Mouse (Mus musculus) midbrain, embryonic 14.5 days (tissue): ENCODE measurements at regions not wholly inside any gene's neighbourhood (a gene's known extent, or its start where the extent isn't known, plus 50 kb on each side); places are given as distances from the start of the nearest gene placed in this dataset.

Experiments
- ATAC-seq: fragments of 200-750 bp; cut with Nextera tagmentation; 2 replicates; pipeline ENCODE4 v1.8.0; 2017; ENCODE audit warnings: moderate number of reproducible peaks, moderate library complexity; ENCODE audit not compliant: low FRiP score, low TSS enrichment
- DNase-seq: peaks from one replicate; pipeline ENCODE4 v3.0.0-alpha.2; 2015
- H3K27ac ChIP-seq: fragments of 300-500 bp; sonication (generic); replicated peaks from 2 replicates; pipeline ENCODE4 v1.5.1; 2014; ENCODE audit warnings: mild to moderate bottlenecking, low read depth, low read length, moderate library complexity
- H3K27me3 ChIP-seq: fragments of 300-500 bp; sonication (generic); 2 replicates; pipeline ENCODE4 v1.6.1; 2014; ENCODE audit warnings: low read length, control low read depth, mixed read lengths; ENCODE audit not compliant: control insufficient read depth, insufficient read depth
- H3K36me3 ChIP-seq: fragments of 300-500 bp; sonication (generic); 2 replicates; pipeline ENCODE4 v1.6.1; 2014; ENCODE audit warnings: low read length, control low read depth; ENCODE audit not compliant: control insufficient read depth, insufficient read depth
- H3K4me1 ChIP-seq: fragments of 300-500 bp; sonication (generic); 2 replicates; pipeline ENCODE4 v1.6.1; 2014; ENCODE audit warnings: mild to moderate bottlenecking, antibody characterized with exemption, low read length, control low read depth; ENCODE audit not compliant: control insufficient read depth, insufficient read depth
- H3K4me2 ChIP-seq: fragments of 300-500 bp; sonication (generic); 2 replicates; pipeline ENCODE4 v1.6.1; 2014; ENCODE audit warnings: mild to moderate bottlenecking, low read length, moderate library complexity
- H3K4me3 ChIP-seq: fragments of 300-500 bp; sonication (generic); replicated peaks from 2 replicates; pipeline ENCODE4 v1.5.1; 2014; ENCODE audit warnings: low read depth, low read length
- H3K9ac ChIP-seq: fragments of 300-500 bp; sonication (generic); replicated peaks from 2 replicates; pipeline ENCODE4 v1.6.1; 2014; ENCODE audit warnings: mild to moderate bottlenecking, low read length, moderate library complexity
- H3K9me3 ChIP-seq: fragments of 300-500 bp; sonication (generic); 2 replicates; pipeline ENCODE4 v1.6.1; 2016; ENCODE audit warnings: low read length, control low read depth, mixed read lengths; ENCODE audit not compliant: control insufficient read depth
- WGBS: fragments of 180-500 bp; shearing (Covaris S2); extraction: QIAGEN DNeasy Blood & Tissue Kit; methylation state at CpG from one replicate; pipeline ENCODE4 v1.1.7; 2014; 5-methylcytosine and 5-hydroxymethylcytosine counted together

GRCm38 (mm10) chr11:112546162-112546561 lies 235.9 kb upstream of the Sox9 start:
- Histone ChIP-seq H3K27me3 (no peaks in the 10 kb centered on the region), H3K9me3 (no peaks in the 10 kb centered on the region), H3K36me3 (no peaks in the 10 kb centered on the region), H3K27ac (no peak overlapping the region), H3K4me1 (peaks cover 10% of the 10 kb centered on the region; the same call in 1 of the 2 replicates), H3K9ac (no peak overlapping the region), H3K4me2 (no peak overlapping the region), H3K4me3 (no peak overlapping the region)
- ATAC-seq = no peak
- DNase-seq = no peak
- WGBS = 72% methylated on average over 5 of the region's 5 CpGs

DNA sequence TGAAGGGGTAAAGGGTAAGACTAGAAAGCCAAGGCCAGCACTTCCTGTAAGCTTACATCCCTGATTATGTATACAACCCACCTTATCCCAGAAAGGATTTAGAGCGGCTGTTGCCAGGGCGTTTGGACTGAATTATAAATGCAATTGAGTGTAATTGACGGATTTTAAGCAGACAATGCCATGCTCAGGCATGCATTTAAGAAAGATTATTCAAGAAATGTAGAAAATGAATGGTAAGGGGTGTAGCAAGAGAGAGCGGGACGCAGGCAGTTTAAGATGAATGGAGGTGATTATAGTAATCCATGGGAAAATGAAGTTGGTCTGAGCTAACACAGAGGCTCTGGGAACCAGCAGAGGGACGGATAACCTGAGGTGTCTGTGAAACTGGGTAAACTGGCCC lies 229.2 kb upstream of the Sox9 start:
- Histone ChIP-seq H3K27ac (no peak overlapping the region), H3K4me2 (no peak overlapping the region), H3K4me3 (no peak overlapping the region), H3K4me1 (peaks cover 3% of the 10 kb centered on the region; the same call in 1 of the 2 replicates), H3K9ac (no peak overlapping the region), H3K36me3 (no peaks in the 10 kb centered on the region), H3K27me3 (no peaks in the 10 kb centered on the region), H3K9me3 (no peaks in the 10 kb centered on the region)
- no peak for ATAC-seq
- peak; percentile 37 for DNase-seq
- WGBS = 11% methylated on average over 6 of the region's 6 CpGs

- Histone ChIP-seq H3K9me3 (no peaks in the 10 kb centered on the region), H3K27ac (no peak overlapping the region), H3K4me2 (no peak overlapping the region), H3K27me3 (no peaks in the 10 kb centered on the region), H3K36me3 (no peaks in the 10 kb centered on the region), H3K9ac (no peak overlapping the region), H3K4me3 (no peak overlapping the region), H3K4me1 (no peaks in the 10 kb centered on the region)
- WGBS = 96% methylated on average over 9 of the region's 9 CpGs
- DNase-seq (no peak), ATAC-seq (no peak)
Measured at GRCm38 (mm10) chr11:112563027-112563426, 219.0 kb upstream of the Sox9 start.

DNA sequence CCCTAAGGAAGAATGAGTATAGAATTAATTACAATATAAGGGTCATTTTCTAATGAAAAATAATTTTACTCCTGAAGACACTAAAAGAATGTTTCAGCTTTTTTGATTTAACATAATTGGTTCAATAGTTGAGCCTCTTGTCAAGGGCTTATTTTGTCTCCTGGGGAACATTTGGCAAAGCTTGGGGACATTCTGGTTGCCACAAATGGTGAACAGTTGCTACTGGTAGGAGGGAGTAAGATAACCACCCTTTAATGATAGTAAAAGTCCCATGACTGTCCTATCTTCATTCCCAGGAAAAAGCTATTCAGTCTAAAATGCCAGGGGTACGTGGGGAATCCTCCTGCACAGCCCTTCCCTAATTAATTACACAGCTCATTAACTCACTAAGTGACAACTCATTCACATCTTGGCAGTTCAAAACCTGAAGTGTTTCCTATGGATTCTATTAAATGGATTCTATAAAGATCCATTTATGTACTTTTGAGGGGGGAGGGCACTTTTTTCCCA lies 217.3 kb upstream of the Sox9 start:
- 14% methylated on average over 1 of the region's 1 CpGs for WGBS
- no peak for ATAC-seq
- Histone ChIP-seq H3K9ac (no peak overlapping the region), H3K27ac (no peak overlapping the region), H3K4me1 (no peaks in the 10 kb centered on the region), H3K4me2 (no peak overlapping the region), H3K4me3 (no peak overlapping the region), H3K9me3 (no peaks in the 10 kb centered on the region), H3K36me3 (no peaks in the 10 kb centered on the region), H3K27me3 (no peaks in the 10 kb centered on the region)
- DNase-seq = no peak

DNA sequence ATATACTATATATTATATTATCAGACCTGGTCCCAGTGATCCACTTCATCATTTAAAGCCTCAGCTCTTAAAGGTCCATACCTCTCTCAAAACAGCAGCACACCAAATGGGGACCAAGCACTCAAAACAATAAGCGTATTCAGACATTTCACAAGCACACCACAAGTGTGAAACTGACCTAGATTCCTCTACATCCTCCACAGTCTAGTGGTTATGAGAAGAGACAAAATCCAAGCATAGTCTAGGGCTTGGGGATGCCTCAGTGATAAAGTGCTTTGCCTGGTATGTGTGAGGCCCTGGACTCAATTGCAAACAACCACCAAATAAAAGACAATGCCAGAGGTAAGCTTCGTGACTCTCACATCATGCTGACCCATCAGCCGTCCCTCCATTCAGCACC lies 216.0 kb upstream of the Sox9 start:
- Histone ChIP-seq H3K4me3 (no peak overlapping the region), H3K9me3 (no peaks in the 10 kb centered on the region), H3K9ac (no peak overlapping the region), H3K27me3 (no peaks in the 10 kb centered on the region), H3K4me1 (no peaks in the 10 kb centered on the region), H3K36me3 (no peaks in the 10 kb centered on the region), H3K4me2 (no peak overlapping the region), H3K27ac (no peak overlapping the region)
- 80% methylated on average over 3 of the region's 3 CpGs for WGBS
- DNase-seq (no peak), ATAC-seq (no peak)

DNA sequence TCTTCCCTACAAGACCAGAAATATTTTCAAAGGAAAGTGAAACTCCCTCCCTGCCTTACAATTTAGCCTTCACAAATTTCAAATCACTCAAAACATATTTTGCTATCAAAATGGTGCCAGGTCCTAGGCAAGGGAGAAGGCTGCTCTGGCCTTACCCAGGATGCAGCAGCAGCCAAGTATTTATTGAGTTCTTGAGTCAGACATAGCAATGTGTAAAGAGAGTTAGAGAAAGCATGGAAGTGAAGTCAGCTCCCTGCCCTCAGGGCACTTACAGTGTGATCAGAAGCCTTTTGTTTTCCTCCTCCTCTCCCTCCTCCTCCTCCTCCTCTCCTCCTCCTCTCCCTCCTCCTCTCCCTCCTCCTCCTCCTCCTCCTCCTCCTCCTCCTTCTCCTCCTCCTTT lies 194.6 kb upstream of the Sox9 start:
- H3K4me3 ChIP-seq = no peak overlapping the region
- ATAC-seq (no peak), DNase-seq (no peak)
- H3K4me2 ChIP-seq = no peak overlapping the region
- no peak overlapping the region for H3K27ac ChIP-seq
- no peaks in the 10 kb centered on the region for H3K9me3 ChIP-seq
- no peak overlapping the region for H3K9ac ChIP-seq
- no peaks in the 10 kb centered on the region for H3K36me3 ChIP-seq
- peaks cover under 1% of the 10 kb centered on the region; the same call in 1 of the 2 replicates for H3K4me1 ChIP-seq
- H3K27me3 ChIP-seq = no peaks in the 10 kb centered on the region

DNA sequence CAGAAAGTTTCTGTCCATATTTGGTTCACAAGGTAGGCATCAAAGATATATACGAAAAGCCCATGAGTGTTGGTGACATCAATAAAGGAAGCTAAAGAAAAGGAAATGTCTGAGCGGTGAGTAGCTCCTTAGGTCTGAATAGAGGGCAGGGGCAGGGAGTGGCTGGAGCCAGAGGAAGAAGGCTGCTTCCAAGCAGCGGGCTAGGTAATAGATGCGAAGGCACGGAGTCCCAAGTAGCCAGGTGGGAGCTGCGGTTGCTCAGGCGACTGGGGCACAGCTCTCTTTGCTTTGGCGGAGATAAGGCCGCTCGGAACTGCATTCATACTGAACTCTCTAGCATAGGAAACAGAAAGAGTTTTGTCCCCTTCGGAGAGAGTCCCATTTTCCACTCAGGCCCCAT lies 193.9 kb upstream of the Sox9 start:
- Histone ChIP-seq H3K4me3 (no peak overlapping the region), H3K4me2 (no peak overlapping the region), H3K9me3 (no peaks in the 10 kb centered on the region), H3K27me3 (no peaks in the 10 kb centered on the region), H3K27ac (no peak overlapping the region), H3K4me1 (peaks cover 8% of the 10 kb centered on the region), H3K9ac (no peak overlapping the region), H3K36me3 (no peaks in the 10 kb centered on the region)
- ATAC-seq (no peak), DNase-seq (no peak)
- 73% methylated on average over 11 of the region's 11 CpGs for WGBS

DNA sequence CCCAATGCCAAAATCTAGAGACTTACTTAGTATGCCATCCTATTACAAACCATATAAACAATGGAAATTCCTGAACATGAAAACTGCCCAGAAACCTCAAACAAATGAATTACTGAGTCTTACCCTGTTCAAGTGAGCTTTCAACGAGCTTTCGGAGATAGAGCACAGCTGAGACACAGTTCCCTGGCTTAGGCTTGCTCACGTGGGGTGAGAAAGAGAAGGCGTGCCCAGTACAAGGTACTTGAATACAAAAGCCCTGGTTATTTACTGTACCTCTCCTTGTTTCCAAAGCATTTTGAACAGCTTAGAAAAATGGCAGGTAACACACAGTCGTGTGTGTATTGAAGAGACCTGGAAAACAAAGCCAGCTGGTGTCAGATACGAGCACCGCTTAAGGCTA lies 191.8 kb upstream of the Sox9 start:
- peaks cover 8% of the 10 kb centered on the region for H3K4me1 ChIP-seq
- no peak for DNase-seq
- 91% methylated on average over 7 of the region's 7 CpGs for WGBS
- H3K36me3 ChIP-seq = no peaks in the 10 kb centered on the region
- H3K9me3 ChIP-seq = no peaks in the 10 kb centered on the region
- H3K4me2 ChIP-seq = no peak overlapping the region
- H3K27me3 ChIP-seq = no peaks in the 10 kb centered on the region
- ATAC-seq = no peak
- H3K27ac ChIP-seq = no peak overlapping the region
- no peak overlapping the region for H3K9ac ChIP-seq
- no peak overlapping the region for H3K4me3 ChIP-seq

GRCm38 (mm10) chr11:112592411-112593020 lies 189.5 kb upstream of the Sox9 start:
- Histone ChIP-seq H3K9ac (no peak overlapping the region), H3K27ac (0 out of 2 replicates have a peak overlapping the region, but pooled peaks have one; percentile 27), H3K4me2 (no peak overlapping the region), H3K4me1 (peaks cover 8% of the 10 kb centered on the region), H3K27me3 (no peaks in the 10 kb centered on the region), H3K36me3 (no peaks in the 10 kb centered on the region), H3K4me3 (no peak overlapping the region), H3K9me3 (no peaks in the 10 kb centered on the region)
- DNase-seq = peak; percentile 52
- ATAC-seq = no peak
- 4% methylated on average over 6 of the region's 6 CpGs for WGBS
